In the genomic region with DNA sequence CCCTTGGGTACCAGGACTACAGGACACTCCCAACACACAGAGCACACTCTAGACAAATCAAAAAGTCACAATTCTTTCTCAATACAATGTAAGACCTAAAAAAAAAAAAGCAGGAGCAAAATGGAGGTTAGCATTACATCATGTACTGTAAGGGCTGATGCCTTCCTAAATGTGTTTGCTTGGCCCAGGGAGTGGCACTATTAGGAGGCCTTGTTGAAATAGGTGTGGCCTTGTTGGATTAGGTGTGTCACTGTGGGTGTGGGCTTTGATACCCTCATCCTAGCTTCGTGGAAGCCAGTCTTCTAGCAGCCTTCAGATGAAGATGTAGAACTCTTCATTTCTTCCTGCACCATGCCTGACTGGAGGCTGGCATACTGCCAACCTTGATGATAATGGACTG, we compare ENCODE assay signal across 21 mouse cellular contexts. TPM values are rescaled to one million over a fixed set of nuclear protein-coding genes. Genes with fewer than 3 reads are reported as not detected.
DNase-seq lines count a peak whose midpoint lies in the region; ATAC-seq and TF ChIP-seq lines count a peak whose summit lies in the region.
"Had no signal": no experiment of that assay in that cellular context is flagged by ENCODE, and none has a peak within 500 bp of the region (broad histone marks: within the 10 kb centered on the region; RNA-seq: fewer than 3 reads in every experiment).

No protein-coding gene starts in this region.

- no peak for TF ChIP-seq RAD21 in MEL (IDR thresholded peaks at IDR 0.05; ENCODE audit: low read depth, low read length)

- no peak overlapping the region for H3K9ac ChIP-seq in liver, embryonic 12.5 days
- no peak overlapping the region for H3K9ac ChIP-seq in liver, embryonic 11.5 days (ENCODE audit: low read depth, low read length)
- H3K9ac ChIP-seq in MEL (ENCODE audit: control insufficient read depth, low read depth, low read length, poor library complexity, severe bottlenecking), result no peak overlapping the region
- H3K9ac ChIP-seq: forebrain, postnatal 0 days; heart, embryonic 13.5 days; hindbrain, embryonic 14.5 days had no signal

- peaks cover 7% of the 10 kb centered on the region; the same call in 1 of the 2 replicates for H3K27me3 ChIP-seq in liver, embryonic 12.5 days (replicated peaks)
- H3K27me3 ChIP-seq in liver, embryonic 11.5 days (replicated peaks; ENCODE audit: control insufficient read depth, insufficient read depth, low read length), result no peaks in the 10 kb centered on the region
- no peaks in the 10 kb centered on the region; a peak in 1 of 4 replicates for H3K27me3 ChIP-seq in MEL (ENCODE audit: control insufficient read depth in 1 of 2, insufficient read depth in 2 of 2, low read length in 2 of 2)
- H3K27me3 ChIP-seq in heart, embryonic 10.5 days (ENCODE audit: insufficient read depth, poor library complexity, severe bottlenecking), result no peaks in the 10 kb centered on the region
- H3K27me3 ChIP-seq: Patski had no signal

- TF ChIP-seq EP300 in MEL (IDR thresholded peaks at IDR 0.05; ENCODE audit: low read depth in 1 of 2, low read length in 2 of 2), result no peak

- H3K9me3 ChIP-seq in liver, embryonic 12.5 days (replicated peaks), result no peaks in the 10 kb centered on the region
- H3K9me3 ChIP-seq in liver, embryonic 11.5 days (ENCODE audit: control insufficient read depth, low read length), result no peaks in the 10 kb centered on the region
- H3K9me3 ChIP-seq in MEL (replicated peaks; ENCODE audit: insufficient read depth, low read length), result no peaks in the 10 kb centered on the region
- no peaks in the 10 kb centered on the region for H3K9me3 ChIP-seq in heart, embryonic 10.5 days
- H3K9me3 ChIP-seq: heart, embryonic 13.5 days had no signal

- peak; percentile 8 for DNase-seq in adrenal gland, postnatal 25 days
- DNase-seq in adrenal gland, adult 18-20 months (ENCODE audit: low spot score in 2 of 2), result no peak
- DNase-seq in liver, embryonic 11.5 days (ENCODE audit: low spot score), result no peak
- DNase-seq in MEL (ENCODE audit: low read depth, low spot score), result peak; percentile 40
- DNase-seq in heart, embryonic 10.5 days (ENCODE audit: low spot score), result no peak
- DNase-seq in right cerebral cortex, postnatal 14 days, result no peak
- DNase-seq: cerebellum, adult 11 months; cerebellum, adult 2 months; gastrocnemius, adult 2 months; gastrocnemius, postnatal 14 days; heart, adult 18-20 months; heart, postnatal 4 days had no signal

- H3K4me2 ChIP-seq in liver, embryonic 12.5 days, result no peak overlapping the region
- H3K4me2 ChIP-seq in liver, embryonic 11.5 days, result no peak overlapping the region
- H3K4me2 ChIP-seq: heart, embryonic 13.5 days; hindbrain, embryonic 14.5 days had no signal

- ATAC-seq in liver, embryonic 12.5 days, result peak; percentile 51; the same call in 1 of the 2 replicates
- no peak for ATAC-seq in liver, embryonic 11.5 days (replicated peaks; ENCODE audit: low FRiP score)
- peak; percentile 54; the same call in 1 of the 2 replicates for ATAC-seq in erythroid progenitor cell, adult 5-6 weeks (replicated peaks; ENCODE audit: low FRiP score, poor library complexity, severe bottlenecking)
- ATAC-seq: forebrain, embryonic 14.5 days; forebrain, postnatal 0 days; hindbrain, postnatal 0 days; inflammation-experienced regulatory T-cells, adult 6 months; Patski had no signal

- no peak for TF ChIP-seq POLR2A in MEL (IDR thresholded peaks at IDR 0.05; ENCODE audit: control insufficient read depth in 1 of 2, insufficient read depth in 1 of 2, low read depth in 1 of 2, low read length in 2 of 2, poor library complexity in 1 of 2)

- H3K27ac ChIP-seq in liver, embryonic 12.5 days, result no peak overlapping the region
- no peak overlapping the region for H3K27ac ChIP-seq in liver, embryonic 11.5 days (ENCODE audit: low read depth, low read length)
- no peak overlapping the region for H3K27ac ChIP-seq in MEL (ENCODE audit: control insufficient read depth, low read depth, low read length)
- H3K27ac ChIP-seq in heart, embryonic 10.5 days, result no peak overlapping the region
- H3K27ac ChIP-seq: gastrocnemius, adult 2 months; heart, embryonic 13.5 days; hindbrain, embryonic 14.5 days; hindbrain, postnatal 0 days had no signal

- WGBS in liver, embryonic 12.5 days (ENCODE audit: insufficient replicate concordance), result 25% methylated on average over 1 of the region's 1 CpGs
- WGBS in liver, embryonic 11.5 days, result 28% methylated on average over 1 of the region's 1 CpGs
- WGBS in heart, embryonic 10.5 days, result 47% methylated on average over 1 of the region's 1 CpGs

- no peaks in the 10 kb centered on the region for H3K36me3 ChIP-seq in liver, embryonic 12.5 days
- no peaks in the 10 kb centered on the region for H3K36me3 ChIP-seq in liver, embryonic 11.5 days (ENCODE audit: control insufficient read depth, insufficient read depth, low read length)
- H3K36me3 ChIP-seq in MEL (ENCODE audit: control insufficient read depth in 1 of 2, insufficient read depth in 2 of 2, low read length in 2 of 2), result no peaks in the 10 kb centered on the region
- H3K36me3 ChIP-seq in heart, embryonic 10.5 days, result no peaks in the 10 kb centered on the region
- H3K36me3 ChIP-seq: heart, embryonic 13.5 days had no signal

- H3K79me2 ChIP-seq in MEL (ENCODE audit: control insufficient read depth, insufficient read depth, low read length, poor library complexity), result no peaks in the 10 kb centered on the region

- peaks cover 6% of the 10 kb centered on the region for H3K4me1 ChIP-seq in liver, embryonic 12.5 days
- no peaks in the 10 kb centered on the region for H3K4me1 ChIP-seq in liver, embryonic 11.5 days (replicated peaks; ENCODE audit: control insufficient read depth, insufficient read depth, low read length)
- H3K4me1 ChIP-seq in MEL (ENCODE audit: control insufficient read depth in 1 of 2, insufficient read depth in 2 of 2, low read length in 2 of 2), result no peaks in the 10 kb centered on the region; a peak in 1 of 4 replicates
- no peaks in the 10 kb centered on the region for H3K4me1 ChIP-seq in heart, embryonic 10.5 days
- H3K4me1 ChIP-seq: heart, embryonic 13.5 days had no signal

- no peak overlapping the region for H3K4me3 ChIP-seq in liver, embryonic 12.5 days
- no peak overlapping the region for H3K4me3 ChIP-seq in liver, embryonic 11.5 days (ENCODE audit: low read depth, low read length)
- no peak overlapping the region for H3K4me3 ChIP-seq in MEL (ENCODE audit: control insufficient read depth in 1 of 2, insufficient read depth in 1 of 2, low read depth in 2 of 2, low read length in 2 of 2)
- H3K4me3 ChIP-seq in heart, embryonic 10.5 days, result no peak overlapping the region
- H3K4me3 ChIP-seq: gastrocnemius, adult 2 months; heart, embryonic 13.5 days had no signal

- TF ChIP-seq CTCF in MEL (IDR thresholded peaks at IDR 0.05 in 2 of 3, conservative IDR thresholded peaks at IDR 0.05 in 1 of 3; ENCODE audit: control insufficient read depth in 1 of 3, insufficient read depth in 1 of 3, low read depth in 2 of 3, low read length in 3 of 3, poor library complexity in 1 of 3, severe bottlenecking in 1 of 3), result no peak

TF ChIP-seq in MEL, 35 proteins besides CTCF, POLR2A, EP300 and RAD21:
- TF ChIP-seq TCF12 (IDR thresholded peaks at IDR 0.05; ENCODE audit: low read depth, low read length) (no peak), UBTF (IDR thresholded peaks at IDR 0.05; ENCODE audit: borderline replicate concordance, insufficient read depth, low read depth, low read length) (no peak), ETS1 (IDR thresholded peaks at IDR 0.05; ENCODE audit: low read depth, low read length) (no peak), MAZ (IDR thresholded peaks at IDR 0.05; ENCODE audit: low read depth, low read length) (no peak), CHD1 (IDR thresholded peaks at IDR 0.05; ENCODE audit: low read depth, low read length) (no peak), ZC3H11A (IDR thresholded peaks at IDR 0.05; ENCODE audit: low read depth, low read length) (no peak), ZMIZ1 (IDR thresholded peaks at IDR 0.05; ENCODE audit: low read depth, low read length) (no peak), GATA1 (IDR thresholded peaks at IDR 0.05; ENCODE audit: low read depth, low read length) (no peak), ZKSCAN1 (IDR thresholded peaks at IDR 0.05; ENCODE audit: low read depth, low read length) (no peak), ELF1 (IDR thresholded peaks at IDR 0.05; ENCODE audit: low read depth, low read length) (no peak), RCOR1 (IDR thresholded peaks at IDR 0.05; ENCODE audit: low read depth, low read length) (no peak), HCFC1 (IDR thresholded peaks at IDR 0.05; ENCODE audit: low read depth, low read length) (no peak), CHD2 (IDR thresholded peaks at IDR 0.05; ENCODE audit: low read length) (no peak), MAX (IDR thresholded peaks at IDR 0.05; ENCODE audit: low read length) (no peak), POLR2AphosphoS5 (IDR thresholded peaks at IDR 0.05; ENCODE audit: borderline replicate concordance, low read depth, low read length) (no peak), JUND (IDR thresholded peaks at IDR 0.05; ENCODE audit: low read depth, low read length) (no peak), SIN3A (IDR thresholded peaks at IDR 0.05; ENCODE audit: low read length) (no peak), NELFE (IDR thresholded peaks at IDR 0.05; ENCODE audit: low read depth, low read length) (no peak), BHLHE40 (IDR thresholded peaks at IDR 0.05; ENCODE audit: borderline replicate concordance, low read depth, low read length) (no peak), TBP (IDR thresholded peaks at IDR 0.05; ENCODE audit: low read depth, low read length) (no peak)

RNA-seq across cellular contexts. Expression of a gene that starts 10.8 kb away (rescaled TPM):
- total RNA-seq in adrenal gland, postnatal 25 days (2021), result 13.9 and 17.4 TPM in 2 replicates
- total RNA-seq in adrenal gland, adult 18-20 months (2021), result 10 to 100 TPM; 13.6 to 16.0 TPM
- polyA plus RNA-seq in liver, embryonic 12.5 days (2016; fragmentation: Nextera tagmentation; extraction: Ambion mirVana), result 7.6 and 8.0 TPM in 2 replicates
- polyA plus RNA-seq in liver, embryonic 11.5 days (2014; fragmentation: Nextera tagmentation; extraction: Ambion mirVana), result 9.8 and 10.2 TPM in 2 replicates
- total RNA-seq in MEL (2012; rRNA removed), result 2.5 and 3.1 TPM in 2 replicates
- polyA plus RNA-seq in MEL (2012; ENCODE audit: insufficient read depth in 1 of 2, insufficient read length in 2 of 2, low read depth in 1 of 2, low replicate concordance in 2 of 2, missing spikeins in 1 of 2), result 1 to 10 TPM in 1 of 2 experiments, not detected in 1; 5.7 TPM
- total RNA-seq in erythroid progenitor cell, adult 5-6 weeks (2015; ENCODE audit: low replicate concordance), result 1.7 and 4.0 TPM in 2 replicates
- 3.5 and 13.0 TPM in 2 replicates for total RNA-seq in erythroid progenitor cell, adult 5-6 weeks (2017; ENCODE audit: low replicate concordance)
- 10.6 and 11.7 TPM in 2 replicates for polyA plus RNA-seq in heart, embryonic 10.5 days (2016; fragmentation: Nextera tagmentation; extraction: Ambion mirVana)

Comparison
In these comparisons a context has a peak if more than half of its experiments do, and no peak if none do; other contexts are left out.
1. DNase-seq: peak in adrenal gland, postnatal 25 days (single experiment) and MEL (single experiment); none in adrenal gland, adult 18-20 months (0 of 2), liver, embryonic 11.5 days (single experiment), heart, embryonic 10.5 days (single experiment) and right cerebral cortex, postnatal 14 days (single experiment).